Mouse (Mus musculus) heart, embryonic 15.5 days (tissue): Measurements from ENCODE around the gene Gm14325. TPM values are rescaled to one million over a fixed set of nuclear protein-coding genes. Genes with fewer than 3 reads are reported as not detected.
"Not testable (repeated sequence)": the region's sequence is repeated elsewhere in the genome, so short reads cannot be mapped to it uniquely, and the experiment has no call there.

Source experiments
- ATAC-seq: fragments of 200-750 bp; cut with Nextera tagmentation; replicated peaks from 2 replicates; pipeline ENCODE4 v1.8.0; 2017; ENCODE audit warnings: low read depth, moderate TSS enrichment; ENCODE audit not compliant: insufficient number of reproducible peaks, insufficient read depth, low FRiP score
- H3K27ac ChIP-seq: fragments of 300-500 bp; sonication (generic); 2 replicates; pipeline ENCODE4 v1.5.1; 2015; ENCODE audit warnings: mild to moderate bottlenecking, inconsistent platforms
- H3K27me3 ChIP-seq: fragments of 300-500 bp; sonication (generic); 2 replicates; pipeline ENCODE4 v1.6.1; 2015; ENCODE audit warnings: inconsistent platforms
- H3K36me3 ChIP-seq: fragments of 300-500 bp; sonication (generic); 2 replicates; pipeline ENCODE4 v1.6.1; 2015; ENCODE audit warnings: mild to moderate bottlenecking, inconsistent platforms
- H3K4me1 ChIP-seq: fragments of 300-500 bp; sonication (generic); replicated peaks from 2 replicates; pipeline ENCODE4 v1.6.1; 2015; ENCODE audit warnings: inconsistent platforms
- H3K4me2 ChIP-seq: fragments of 300-500 bp; sonication (generic); 2 replicates; pipeline ENCODE4 v1.6.1; 2015; ENCODE audit warnings: inconsistent platforms, mild to moderate bottlenecking, moderate library complexity
- H3K4me3 ChIP-seq: fragments of 300-500 bp; sonication (generic); 2 replicates; pipeline ENCODE4 v1.5.1; 2015; ENCODE audit warnings: mild to moderate bottlenecking, inconsistent platforms
- H3K9ac ChIP-seq: fragments of 300-500 bp; sonication (generic); 2 replicates; pipeline ENCODE4 v1.6.1; 2015; ENCODE audit warnings: mild to moderate bottlenecking, inconsistent platforms
- H3K9me3 ChIP-seq: fragments of 300-500 bp; sonication (generic); replicated peaks from 2 replicates; pipeline ENCODE4 v1.6.1; 2016; ENCODE audit warnings: inconsistent platforms
- WGBS: fragments of 180-500 bp; shearing (Covaris S2); methylation state at CpG from one replicate; pipeline ENCODE4 v1.1.7; 2015; ENCODE audit warnings: mixed read lengths; 5-methylcytosine and 5-hydroxymethylcytosine counted together
- polyA plus RNA-seq: library from polyadenylated mRNA; unstranded; fragments of >200 nt; fragmentation: Nextera tagmentation; extraction: Ambion mirVana; gene quantifications from 2 replicates; pipeline ENCODE4 v1.2.1, GENCODE M21; 2015

Gm14325 gene
- 26.9 and 28.8 TPM in 2 replicates for polyA plus RNA-seq

DNA sequence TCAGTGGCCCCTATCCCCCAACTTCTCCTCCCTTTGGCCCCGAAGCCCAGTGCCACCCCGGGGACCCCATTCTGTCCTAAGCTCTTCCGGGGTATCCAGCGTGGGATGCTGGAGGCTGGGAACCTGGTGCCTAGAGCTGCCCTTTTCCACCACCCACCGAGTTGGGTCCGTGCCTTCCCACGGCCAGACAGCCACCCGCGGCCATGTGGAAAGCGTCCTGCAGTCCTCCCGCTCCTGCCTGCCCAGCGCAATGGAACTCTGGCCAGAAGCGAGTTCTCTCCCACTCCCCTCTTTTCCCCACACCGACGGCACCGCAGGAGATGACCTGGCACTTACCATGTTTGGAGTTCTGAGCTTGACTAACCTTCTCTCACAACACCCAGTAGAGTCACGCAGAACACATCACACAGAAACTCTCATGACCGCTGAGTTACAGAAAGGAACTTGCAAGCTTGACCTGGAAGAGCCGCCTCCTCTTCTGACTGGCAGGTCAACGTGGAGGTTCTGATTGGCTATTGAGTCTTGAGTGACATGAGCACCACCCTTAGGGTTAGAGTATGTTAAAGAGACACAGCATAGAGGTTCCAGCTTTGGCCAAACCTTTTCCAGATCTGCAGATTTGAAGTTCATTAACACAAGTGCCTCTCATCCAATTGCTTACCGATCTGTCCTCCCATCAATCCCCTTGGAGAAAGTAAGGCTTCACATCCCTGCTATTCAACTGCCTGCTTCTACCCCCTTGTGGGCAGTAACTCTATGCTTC is at the start of gene Gm14325:
Gene Gm14325 (minus strand): TSS at position 436 of the 763 bp plus-strand sequence.
- H3K27me3 ChIP-seq, H3K4me1 ChIP-seq, ATAC-seq, H3K9me3 ChIP-seq, H3K36me3 ChIP-seq, H3K27ac ChIP-seq: not testable (repeated sequence)
- H3K4me2 ChIP-seq = peak within 1 kb of the TSS; percentile 55
- H3K9ac ChIP-seq = peak within 1 kb of the TSS; percentile 54
- WGBS = 0% methylated on average over 18 of the region's 21 CpGs
- peak within 1 kb of the TSS; percentile 52 for H3K4me3 ChIP-seq

- H3K36me3 ChIP-seq, H3K27me3 ChIP-seq, H3K4me2 ChIP-seq, H3K4me1 ChIP-seq, H3K27ac ChIP-seq, H3K4me3 ChIP-seq, H3K9ac ChIP-seq, ATAC-seq, H3K9me3 ChIP-seq: not testable (repeated sequence)
- 84% methylated on average over 14 of the region's 14 CpGs for WGBS
These were observed 47.6 kb upstream of the Gm14325 start for GRCm38 (mm10) chr2:177887743-177888142.

DNA sequence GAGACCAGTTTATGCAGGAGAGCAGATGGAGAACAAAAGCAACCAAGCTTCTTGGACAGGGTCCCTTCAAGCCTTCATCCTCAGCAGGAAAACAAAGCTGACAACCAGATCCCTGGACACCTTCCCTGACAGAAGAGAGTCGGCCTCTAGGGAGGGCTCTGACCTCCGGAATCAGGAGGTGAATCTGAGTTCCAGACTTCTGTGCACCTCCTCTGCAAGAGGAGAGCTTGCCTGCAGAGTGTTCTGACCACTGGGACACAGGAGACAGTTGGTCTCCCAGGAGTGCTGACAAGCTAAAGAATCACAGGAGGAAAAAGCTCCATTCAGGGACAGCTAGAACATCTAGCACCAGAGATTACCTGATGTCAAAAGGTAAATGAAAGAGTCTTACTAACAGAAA is 22.1 kb upstream of the Gm14325 start:
- H3K4me3 ChIP-seq, H3K4me2 ChIP-seq, H3K9ac ChIP-seq, H3K4me1 ChIP-seq, H3K27ac ChIP-seq, H3K9me3 ChIP-seq, H3K27me3 ChIP-seq, H3K36me3 ChIP-seq, ATAC-seq: not testable (repeated sequence)
- 72% methylated on average over 2 of the region's 2 CpGs for WGBS

- H3K4me2 ChIP-seq, H3K9me3 ChIP-seq, H3K27me3 ChIP-seq, H3K4me3 ChIP-seq, H3K4me1 ChIP-seq, H3K36me3 ChIP-seq, H3K9ac ChIP-seq, H3K27ac ChIP-seq, ATAC-seq: not testable (repeated sequence)
- WGBS = 71% methylated on average over 1 of the region's 1 CpGs
These were observed 3.5 kb upstream of the Gm14325 start for GRCm38 (mm10) chr2:177843666-177844065.

DNA sequence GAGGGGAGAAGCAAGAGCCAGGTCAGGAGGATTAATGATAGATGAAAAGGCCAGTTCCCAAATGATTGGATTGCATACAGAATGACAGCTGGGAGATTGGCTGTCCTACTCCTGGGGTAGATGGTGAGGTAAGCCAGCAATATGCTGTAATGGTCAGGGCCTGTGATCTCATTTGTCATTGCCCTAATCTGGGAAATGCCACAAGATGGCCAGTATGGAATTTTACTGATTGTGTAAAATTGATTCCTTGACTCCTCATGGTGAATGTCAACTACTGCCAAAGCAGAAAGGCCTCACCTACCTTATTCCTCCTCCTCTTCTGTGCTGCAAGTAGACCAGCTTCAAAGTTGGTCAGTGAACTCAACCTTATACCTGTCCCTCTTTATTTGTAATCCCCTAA is 3.4 kb downstream of the Gm14325 start:
- not testable (repeated sequence) for ATAC-seq, H3K4me2 ChIP-seq, H3K9ac ChIP-seq, H3K36me3 ChIP-seq, H3K4me1 ChIP-seq, H3K4me3 ChIP-seq, H3K27ac ChIP-seq, H3K27me3 ChIP-seq, H3K9me3 ChIP-seq

GRCm38 (mm10) chr2:177835733-177836536 is 4.2 kb downstream of the Gm14325 start:
- not testable (repeated sequence) for H3K4me2 ChIP-seq, H3K4me1 ChIP-seq, H3K9ac ChIP-seq, H3K27ac ChIP-seq, H3K9me3 ChIP-seq, ATAC-seq, H3K36me3 ChIP-seq, H3K4me3 ChIP-seq, H3K27me3 ChIP-seq
- 92% methylated on average over 5 of the region's 5 CpGs for WGBS

- 50% methylated on average over 1 of the region's 5 CpGs for WGBS
These were observed 18.2 kb downstream of the Gm14325 start for GRCm38 (mm10) chr2:177821952-177822351.

DNA sequence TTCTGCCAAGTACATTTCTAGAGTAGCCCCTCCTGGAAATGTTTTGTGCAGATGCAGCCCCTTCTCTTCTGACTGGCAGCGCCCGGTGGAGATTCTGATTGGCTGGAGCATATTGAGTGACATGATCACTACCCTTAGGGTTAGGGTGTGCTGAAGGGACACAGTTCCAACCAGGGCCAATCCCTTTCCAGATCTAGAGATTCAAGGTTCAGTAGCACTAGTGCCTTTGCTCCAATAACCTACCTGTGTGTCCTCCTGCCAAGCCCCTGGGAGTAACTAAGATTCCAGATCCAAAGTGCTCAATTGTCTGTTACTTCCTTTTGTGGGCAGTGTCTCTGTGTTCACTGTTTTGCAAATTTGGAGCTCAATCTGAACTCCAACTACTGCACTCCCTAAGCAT is 34.0 kb downstream of the Gm14325 start:
- not testable (repeated sequence) for H3K4me1 ChIP-seq, ATAC-seq, H3K27me3 ChIP-seq, H3K27ac ChIP-seq, H3K4me2 ChIP-seq, H3K9me3 ChIP-seq, H3K9ac ChIP-seq, H3K4me3 ChIP-seq, H3K36me3 ChIP-seq
- no CpG with 5 or more reads among the region's 2 CpGs for WGBS

More at GRCm38 (mm10) chr2:177821952-177822351, 18.2 kb downstream of the Gm14325 start:
- H3K27ac ChIP-seq, H3K36me3 ChIP-seq, ATAC-seq, H3K4me2 ChIP-seq, H3K4me1 ChIP-seq, H3K4me3 ChIP-seq, H3K27me3 ChIP-seq, H3K9me3 ChIP-seq, H3K9ac ChIP-seq: not testable (repeated sequence)

- H3K36me3 ChIP-seq, H3K9me3 ChIP-seq, ATAC-seq, H3K27me3 ChIP-seq, H3K27ac ChIP-seq, H3K9ac ChIP-seq, H3K4me1 ChIP-seq, H3K4me2 ChIP-seq, H3K4me3 ChIP-seq: not testable (repeated sequence)
- whole genome bisulfite sequencing = 27% methylated on average over 1 of the region's 1 CpGs
These were observed 52.8 kb downstream of the Gm14325 start for GRCm38 (mm10) chr2:177787351-177787750.

Other genes starting within 250 kb of the Gm14325 start
- 4.8 and 5.1 TPM in 2 replicates for gene Gm14322, start 81.0 kb downstream of the Gm14325 start, polyA plus RNA-seq
- gene Gm14327, start 56.8 kb upstream of the Gm14325 start, polyA plus RNA-seq = 2.9 and 4.4 TPM in 2 replicates
- gene Zfp972, start 85.3 kb upstream of the Gm14325 start, polyA plus RNA-seq = 0.87 TPM in 1 of 2 replicates, not detected in the other
- 19.1 and 21.7 TPM in 2 replicates for gene Gm14326, start 117.0 kb upstream of the Gm14325 start, polyA plus RNA-seq
- gene Zfp971, start 182.9 kb upstream of the Gm14325 start, polyA plus RNA-seq = 13.8 and 14.7 TPM in 2 replicates
- 11.1 and 12.5 TPM in 2 replicates for gene Zfp931, start 238.1 kb upstream of the Gm14325 start, polyA plus RNA-seq